Mouse (Mus musculus): Measurements from ENCODE around the gene Defb29.

The Defb29 gene

DNA sequence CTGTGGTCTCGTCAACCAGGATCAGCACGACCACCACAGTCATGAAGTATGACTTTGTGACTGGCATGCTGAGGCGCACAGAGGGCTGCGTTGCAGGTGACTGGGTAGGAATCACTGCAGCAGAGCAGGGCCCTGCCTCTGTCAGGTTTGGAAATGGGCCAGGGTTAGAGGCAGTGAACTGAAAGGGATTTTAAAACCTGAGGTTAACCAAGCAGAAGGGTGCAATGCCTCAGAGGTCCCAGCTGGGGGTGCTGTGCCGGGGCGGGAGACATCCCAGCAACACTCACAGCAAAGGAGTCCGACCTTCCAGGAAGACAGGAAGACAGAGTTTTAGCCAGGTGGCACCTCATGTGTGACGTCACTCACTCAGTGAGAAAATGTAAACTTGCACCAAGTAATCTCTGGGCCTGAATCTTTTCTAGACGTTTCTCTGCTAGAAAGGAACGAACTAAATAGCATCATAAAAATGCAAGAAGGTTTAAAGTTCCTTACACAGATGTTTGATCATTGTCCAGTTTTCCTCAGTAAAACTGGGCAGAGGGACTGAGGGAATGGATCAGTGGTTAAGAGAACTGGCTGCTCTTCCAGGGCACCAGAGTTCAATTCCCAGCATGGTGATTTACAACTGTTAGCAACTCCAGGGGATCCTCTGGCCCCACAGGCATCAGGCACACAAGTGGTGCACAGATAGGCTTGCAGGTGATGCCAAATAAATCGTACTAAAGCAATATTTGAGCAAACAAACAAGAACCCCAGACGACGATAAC, at the start of gene Defb29:
TSS of gene Defb29 (minus strand) at position 155 of the 767 bp plus-strand sequence.
- no peak for ATAC-seq (ENCODE audit: low TSS enrichment)

DNA sequence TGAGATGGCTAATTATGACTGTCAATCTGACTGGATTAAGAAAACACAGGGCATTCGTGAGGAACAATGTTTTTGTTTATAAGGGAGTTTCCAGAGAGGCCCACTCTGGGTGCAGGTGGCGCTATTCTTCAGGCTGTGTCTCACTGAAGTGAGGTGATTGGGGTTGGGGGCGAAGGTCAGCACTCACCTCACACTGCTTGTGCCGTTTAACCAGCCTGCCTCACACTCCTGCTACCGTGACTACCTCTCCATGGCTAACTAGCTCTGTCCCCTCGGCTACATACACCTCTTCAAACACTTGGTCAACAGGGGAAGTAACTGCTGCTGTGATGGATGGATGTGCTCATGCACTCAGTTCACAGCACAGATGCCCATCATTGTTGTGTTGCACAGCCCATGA, 49.1 kb upstream of the Defb29 start:
- no peak for ATAC-seq (ENCODE audit: low TSS enrichment)

DNA sequence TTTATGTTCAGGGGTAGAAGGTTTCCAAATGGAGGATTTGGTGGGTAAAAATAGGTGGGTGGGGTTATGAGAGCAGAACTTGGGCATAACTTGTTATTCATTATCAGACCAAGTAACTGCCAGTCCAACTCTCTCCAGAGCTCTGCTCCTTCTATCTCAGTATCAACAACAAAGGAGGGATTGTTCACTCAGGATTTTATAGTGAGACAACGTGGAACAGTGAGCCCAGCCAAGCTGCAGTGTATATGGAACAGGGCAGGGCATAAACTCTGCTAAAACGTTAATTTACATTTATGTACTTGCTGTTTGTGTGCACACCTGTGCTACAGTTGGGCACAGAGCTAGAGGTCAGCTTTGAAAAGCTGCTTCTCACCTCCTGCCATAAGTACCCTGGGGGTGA, 48.6 kb upstream of the Defb29 start:
- no peak for ATAC-seq (ENCODE audit: low TSS enrichment)

DNA sequence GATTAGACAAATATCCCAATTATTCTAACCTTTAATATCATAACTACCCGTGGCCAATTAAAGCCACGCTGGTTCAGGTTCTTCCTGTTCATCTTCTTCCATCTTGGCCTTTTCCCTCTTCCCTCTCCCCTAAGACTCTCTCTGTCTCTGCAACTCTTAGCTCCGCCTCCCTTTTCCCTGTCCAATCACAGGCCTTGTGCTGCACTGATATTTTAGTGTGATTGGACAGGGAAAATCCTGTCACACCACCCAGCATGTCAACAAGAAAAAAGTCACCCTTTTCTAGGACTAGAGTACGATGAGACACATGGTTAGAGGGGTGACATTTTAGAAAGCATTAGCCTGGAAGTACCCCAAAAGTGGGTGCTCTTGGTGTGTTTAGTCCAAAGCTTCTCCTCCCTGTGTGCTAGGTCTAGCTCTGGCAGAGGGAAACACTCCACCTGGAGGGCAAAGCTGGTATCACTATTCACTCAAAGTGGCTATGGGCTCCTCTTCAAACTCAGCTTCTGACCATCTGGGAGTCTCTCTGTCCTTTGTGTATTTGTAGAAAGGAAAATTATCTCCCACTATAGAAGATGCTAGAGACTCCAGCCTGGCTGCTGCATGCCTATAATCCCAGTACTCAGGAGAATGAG, 47.1 kb upstream of the Defb29 start:
- ATAC-seq (ENCODE audit: low TSS enrichment) = peak; percentile 47; the same call in 1 of the 2 replicates

DNA sequence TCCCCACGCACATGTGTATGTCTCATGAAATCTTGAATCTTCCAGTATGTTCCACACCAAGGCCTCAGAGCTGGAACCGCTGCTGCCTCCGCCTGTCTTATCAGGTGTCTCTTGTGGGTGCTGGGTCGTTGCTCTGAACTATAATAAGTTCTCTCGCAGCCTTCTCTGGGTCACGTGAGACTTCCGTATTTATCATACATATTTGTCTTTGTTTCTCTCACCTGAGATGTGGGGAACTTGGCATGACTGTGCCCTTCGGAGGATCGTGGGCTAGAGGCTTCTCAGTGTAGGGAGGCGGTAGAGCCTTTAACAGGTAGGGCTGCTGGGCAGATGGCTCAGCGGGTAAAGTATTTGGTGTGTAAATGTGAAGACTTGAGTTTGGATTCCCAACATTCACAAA, 40.7 kb upstream of the Defb29 start:
- no peak for ATAC-seq (ENCODE audit: low TSS enrichment)

DNA sequence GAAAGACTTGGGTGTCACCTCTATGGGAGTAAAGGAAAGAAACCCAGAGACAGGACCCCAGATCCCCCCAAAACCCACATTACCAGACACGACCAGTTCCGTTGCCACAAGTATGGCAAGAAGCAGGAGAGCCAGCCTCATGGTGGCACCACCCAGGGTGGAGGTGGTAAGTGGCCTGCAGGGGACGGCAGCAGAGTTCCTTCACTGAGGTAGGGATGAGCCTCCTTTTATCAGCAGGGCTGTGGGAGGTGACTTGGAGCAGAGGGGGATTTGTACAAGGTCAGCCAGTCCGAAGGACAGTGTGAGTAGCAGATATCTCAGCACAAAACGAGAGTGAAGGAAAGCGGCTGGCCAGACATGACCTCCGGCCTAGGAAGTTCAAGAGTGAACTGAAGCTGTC, 40.2 kb upstream of the Defb29 start, which contains the start of gene Defb19:
TSS of gene Defb19 (minus strand) at position 206 of the 400 bp plus-strand sequence.
- no peak for ATAC-seq (ENCODE audit: low TSS enrichment)

DNA sequence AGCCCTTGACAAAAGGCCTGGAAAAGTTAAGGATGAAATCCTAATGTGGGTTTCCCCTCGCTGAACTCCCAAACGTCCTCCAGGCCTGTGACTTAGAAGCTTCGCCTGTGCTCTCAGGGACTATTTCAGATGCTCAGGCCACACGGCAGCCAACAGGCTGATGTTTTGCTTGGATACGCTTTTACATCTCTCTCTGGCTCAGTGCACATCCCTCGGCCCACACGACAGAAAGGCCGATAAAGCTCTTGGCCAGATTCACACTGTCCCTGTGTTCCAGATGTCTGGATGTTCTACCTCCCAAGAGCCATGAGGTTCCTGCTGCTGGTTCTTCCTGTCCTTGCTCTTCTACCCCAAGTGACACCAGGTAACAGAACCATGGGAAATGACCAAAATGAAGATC, 33.6 kb upstream of the Defb29 start:
- no peak for ATAC-seq (ENCODE audit: low TSS enrichment)

DNA sequence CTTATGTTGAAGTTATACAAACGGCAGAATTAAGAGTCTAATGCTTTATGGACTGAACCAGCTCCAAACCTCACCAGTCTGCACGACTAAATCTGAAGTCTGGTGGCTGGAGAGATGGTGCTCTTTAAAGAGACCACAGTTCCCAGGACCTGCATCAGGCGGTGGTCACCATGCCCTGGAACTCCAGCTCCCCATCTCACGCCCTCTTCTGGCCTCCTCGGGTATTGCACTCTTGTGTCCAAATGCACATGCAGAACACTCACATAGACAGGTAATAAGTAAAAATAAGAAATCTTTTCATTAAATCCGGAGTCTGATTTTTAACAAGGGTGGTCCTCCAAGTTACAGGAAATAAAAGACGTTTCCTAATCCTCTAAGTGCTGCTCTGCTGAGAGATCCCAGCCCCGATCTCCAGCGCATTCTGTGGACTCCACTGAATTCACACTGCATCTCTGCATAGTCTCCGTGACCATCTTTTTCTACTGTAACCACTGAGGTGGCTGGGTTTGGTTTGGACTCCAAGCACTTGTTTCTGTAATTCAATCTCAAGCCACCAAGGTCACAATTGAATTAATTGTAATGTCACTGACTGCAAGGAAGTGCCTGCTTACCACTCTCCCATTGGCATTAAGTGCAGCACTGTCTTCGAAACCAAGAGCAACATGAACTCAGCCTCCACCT, 32.4 kb upstream of the Defb29 start, which contains the start of gene Defb21:
TSS of gene Defb21 (plus strand) at position 631 of the 681 bp plus-strand sequence.
- no peak for ATAC-seq (ENCODE audit: low TSS enrichment)

DNA sequence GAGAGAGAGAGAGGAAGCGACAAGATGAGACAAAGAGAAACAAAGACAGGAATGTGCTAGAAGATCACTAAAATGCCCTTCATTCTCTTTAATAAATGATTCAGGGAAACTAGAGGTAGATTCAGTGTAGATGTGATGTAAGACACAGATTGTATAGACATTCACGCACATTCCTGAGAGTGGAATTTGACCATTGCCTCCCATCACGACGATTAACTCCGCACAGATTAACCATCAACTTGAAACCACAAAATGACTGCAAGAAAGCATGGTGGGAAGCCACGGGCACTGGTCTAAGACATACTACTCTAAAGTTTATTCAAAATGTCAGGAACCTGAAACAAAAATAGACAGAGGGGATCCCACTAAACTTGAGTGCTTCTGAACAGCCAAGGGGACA, 30.4 kb upstream of the Defb29 start:
- no peak for ATAC-seq (ENCODE audit: low TSS enrichment)

DNA sequence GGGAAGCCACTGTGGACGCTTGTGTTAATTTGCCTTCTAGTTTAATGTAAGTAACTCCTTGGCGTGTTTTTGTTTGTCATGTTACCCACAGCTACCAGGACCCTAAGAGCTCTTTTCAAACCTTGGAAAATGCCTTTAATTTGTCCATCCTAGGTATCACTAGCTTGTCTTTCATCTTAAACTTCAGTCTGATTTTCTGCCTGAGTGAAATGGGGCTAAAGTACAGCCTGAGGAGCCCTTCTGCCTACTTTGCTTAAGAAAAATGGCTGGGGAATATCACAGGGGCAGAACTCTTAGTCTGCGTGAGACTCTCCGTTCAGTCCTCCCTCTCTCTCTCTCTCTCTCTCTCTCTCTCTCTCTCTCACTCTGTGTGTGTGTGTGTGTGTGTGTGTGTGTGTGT, 30.0 kb upstream of the Defb29 start:
- ATAC-seq (ENCODE audit: low TSS enrichment) = no peak

DNA sequence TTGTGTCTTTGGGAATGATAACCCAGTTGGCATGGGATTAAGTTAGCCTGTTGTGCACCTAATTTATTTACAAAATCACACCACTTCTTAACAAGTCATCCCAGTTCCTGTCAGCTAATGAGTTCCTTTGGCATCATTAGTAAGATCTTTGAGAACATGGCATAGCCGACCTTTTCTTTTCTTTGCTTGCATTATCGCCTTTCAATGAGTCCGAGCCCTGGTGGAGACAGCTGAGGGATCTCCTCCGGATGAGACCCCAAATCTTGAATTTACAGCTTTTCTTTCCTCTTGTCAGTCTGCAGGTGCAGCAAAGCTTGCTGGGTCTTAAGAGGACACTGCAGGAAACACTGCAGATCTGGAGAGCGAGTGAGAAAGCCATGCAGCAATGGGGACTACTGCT, 29.1 kb upstream of the Defb29 start, which contains the start of gene Gm17416:
TSS of gene Gm17416 (plus strand) at position 301 of the 400 bp plus-strand sequence.
- no peak for ATAC-seq (ENCODE audit: low TSS enrichment)

DNA sequence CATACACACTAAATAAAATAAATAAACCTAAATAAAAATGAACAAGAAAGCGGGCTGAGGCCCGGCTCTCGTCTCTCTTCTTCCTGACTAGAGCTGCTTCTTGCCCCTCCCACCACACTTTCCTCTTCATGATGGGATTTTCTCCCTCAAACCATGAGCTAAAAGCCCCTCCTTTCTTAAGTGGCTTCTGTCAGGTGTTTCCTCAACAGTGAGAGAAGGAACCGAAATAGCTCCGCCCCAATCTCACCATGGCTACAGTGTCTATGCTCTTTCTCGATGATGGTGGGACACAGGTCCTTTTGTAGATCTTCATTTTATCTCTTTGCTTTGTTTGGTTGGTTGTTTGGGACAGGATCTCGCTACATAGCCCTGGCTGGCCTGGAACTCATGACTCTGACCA, 16.8 kb upstream of the Defb29 start:
- no peak for ATAC-seq (ENCODE audit: low TSS enrichment)

DNA sequence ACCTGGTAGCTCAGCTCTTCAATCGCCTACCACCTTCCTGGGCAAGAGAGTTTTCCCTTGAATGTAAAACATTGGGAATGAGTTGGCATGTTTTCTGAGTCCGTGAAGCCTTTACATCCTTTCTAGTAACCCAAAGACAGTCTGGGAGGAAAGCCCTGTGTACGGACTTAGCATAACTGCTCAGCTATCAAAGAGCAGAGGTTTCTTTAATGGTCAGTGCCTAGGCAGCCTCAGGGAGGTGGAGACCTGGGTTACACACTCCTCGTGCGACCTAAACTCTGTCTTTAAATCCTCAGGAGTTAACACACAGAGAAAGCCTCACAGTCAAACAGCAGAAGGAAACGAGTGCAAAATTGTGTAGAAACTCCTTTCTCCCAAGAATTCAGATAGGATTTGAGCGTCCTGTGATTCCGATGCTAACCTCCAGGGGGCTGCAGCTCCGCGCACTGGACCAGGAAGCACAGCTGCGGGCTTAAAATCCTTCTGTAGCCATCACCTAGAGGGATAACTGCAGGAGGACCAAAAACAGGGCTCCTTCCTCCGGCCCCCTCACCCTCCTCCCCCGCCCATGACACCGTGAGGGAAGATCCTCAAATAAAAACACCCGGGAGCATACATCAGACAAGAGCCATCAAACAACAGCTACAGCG, 14.0 kb upstream of the Defb29 start:
- peak; percentile 97 for ATAC-seq (ENCODE audit: low TSS enrichment)

DNA sequence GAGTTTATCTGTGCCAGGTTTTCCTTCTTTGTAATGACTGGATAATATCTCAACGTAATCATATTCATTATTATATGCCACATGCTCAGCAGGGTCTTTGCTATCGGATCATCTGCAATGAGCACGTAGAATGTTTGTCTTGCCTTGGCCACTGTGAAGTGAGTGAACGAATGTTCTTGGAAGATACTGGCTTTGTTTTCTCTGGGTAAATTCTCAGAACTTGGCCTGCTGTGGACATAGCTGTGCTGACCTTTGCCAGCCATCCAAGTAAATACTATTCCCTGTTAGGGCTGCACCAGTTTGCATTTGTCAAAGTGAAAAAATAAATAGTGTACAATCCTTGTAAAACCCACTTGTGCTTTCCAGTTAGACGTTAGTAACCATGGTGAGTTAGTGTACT, 8.2 kb upstream of the Defb29 start:
- ATAC-seq (ENCODE audit: low TSS enrichment) = no peak

DNA sequence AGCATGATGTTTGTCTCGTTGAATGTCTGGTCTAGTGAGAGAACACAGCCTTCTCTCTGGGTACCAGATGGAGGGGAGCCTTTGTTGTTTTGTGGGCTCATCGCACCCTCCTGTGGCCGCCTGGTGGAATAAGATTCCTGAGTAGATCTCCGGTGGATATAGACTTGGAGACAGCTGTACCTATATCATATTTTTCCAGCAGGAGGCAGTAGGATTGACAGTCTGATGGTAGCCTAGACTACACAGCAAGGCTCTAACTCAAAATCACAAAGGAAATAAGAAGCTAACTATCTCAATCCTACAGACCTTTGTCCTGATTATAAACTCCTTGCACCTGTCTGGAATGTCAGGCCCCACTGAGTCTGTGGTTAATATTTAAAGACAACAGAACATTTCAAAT, 4.8 kb upstream of the Defb29 start:
- peak; percentile 99 for ATAC-seq (ENCODE audit: low TSS enrichment)

DNA sequence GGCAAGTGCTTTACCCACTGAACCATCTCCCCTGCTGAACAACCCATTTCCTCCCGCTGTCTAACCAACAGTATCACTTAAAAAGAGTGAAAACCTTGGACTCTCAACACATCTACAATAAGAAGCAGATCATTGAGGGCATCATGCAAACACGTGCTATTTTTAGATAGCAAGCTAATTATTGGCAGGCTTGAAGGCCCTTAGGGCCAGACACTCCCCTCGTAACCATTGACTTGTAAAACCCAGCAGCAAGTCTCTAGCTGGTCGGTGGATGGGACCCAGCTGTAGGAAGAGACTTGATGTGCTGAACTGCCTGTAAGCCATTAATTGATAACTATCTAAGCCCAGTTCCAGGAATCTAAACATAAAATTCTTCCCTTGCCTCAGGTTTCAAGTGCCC, 3.6 kb upstream of the Defb29 start:
- no peak for ATAC-seq (ENCODE audit: low TSS enrichment)

DNA sequence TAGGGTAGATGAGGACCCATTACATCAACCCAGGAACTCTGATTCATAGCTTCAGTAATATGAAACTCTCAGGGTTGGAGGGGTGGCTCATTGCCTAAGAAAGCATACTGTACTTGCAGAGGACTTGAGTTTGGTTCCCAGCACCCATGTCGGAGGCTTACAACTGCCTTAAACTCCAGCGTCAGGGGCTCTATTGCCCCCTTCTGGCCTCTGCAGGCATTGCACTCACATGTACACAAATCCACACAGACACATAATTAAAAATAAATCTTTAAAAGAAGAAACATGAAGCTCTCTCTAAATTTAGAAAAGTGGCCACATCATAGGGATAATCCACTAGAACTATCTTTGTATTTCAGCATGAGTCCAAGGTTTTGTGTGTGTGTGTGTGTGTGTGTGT, 3.0 kb upstream of the Defb29 start:
- no peak for ATAC-seq (ENCODE audit: low TSS enrichment)

DNA sequence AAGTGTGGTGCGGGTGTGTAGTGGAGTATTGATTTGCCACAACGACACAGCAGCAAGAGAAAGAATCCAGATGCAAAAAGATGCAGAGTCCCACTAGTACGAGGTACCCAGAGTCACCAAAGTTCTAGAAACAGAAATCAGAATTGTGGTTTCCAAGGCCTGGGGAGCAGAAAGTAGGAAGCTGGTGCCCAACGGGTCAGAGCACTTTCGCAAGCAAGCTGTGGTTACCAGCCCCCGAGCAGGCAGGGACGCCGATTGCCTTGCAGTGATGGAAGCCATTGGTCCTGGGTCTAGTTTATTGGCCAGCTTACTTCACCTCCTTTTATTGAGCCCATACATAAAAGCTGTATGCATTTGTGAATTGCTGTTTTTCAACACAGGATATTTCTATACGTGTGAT, 2.1 kb upstream of the Defb29 start:
- ATAC-seq (ENCODE audit: low TSS enrichment) = no peak

DNA sequence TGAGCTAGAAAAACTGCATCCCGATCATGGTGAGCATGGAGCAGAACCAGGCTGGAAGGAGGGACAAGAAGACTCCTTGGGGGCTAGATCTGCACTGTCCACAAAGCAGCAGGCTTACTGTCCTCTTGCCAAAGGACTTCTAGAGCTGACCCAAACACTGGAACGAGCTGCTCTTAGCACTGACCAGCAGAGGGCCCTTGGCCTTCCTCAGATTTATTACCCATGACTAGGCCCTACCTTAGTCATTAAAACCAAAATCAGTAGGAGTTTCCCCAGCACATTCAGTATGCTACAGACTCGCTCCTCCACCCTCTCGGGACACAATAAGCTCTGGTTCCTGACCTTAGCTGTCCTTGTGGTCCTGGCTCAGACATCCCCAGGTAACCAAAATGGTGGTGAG, 21.9 kb downstream of the Defb29 start, which contains the start of gene Defb28:
TSS of gene Defb28 (plus strand) at position 275 of the 400 bp plus-strand sequence.
- no peak for ATAC-seq (ENCODE audit: low TSS enrichment)

DNA sequence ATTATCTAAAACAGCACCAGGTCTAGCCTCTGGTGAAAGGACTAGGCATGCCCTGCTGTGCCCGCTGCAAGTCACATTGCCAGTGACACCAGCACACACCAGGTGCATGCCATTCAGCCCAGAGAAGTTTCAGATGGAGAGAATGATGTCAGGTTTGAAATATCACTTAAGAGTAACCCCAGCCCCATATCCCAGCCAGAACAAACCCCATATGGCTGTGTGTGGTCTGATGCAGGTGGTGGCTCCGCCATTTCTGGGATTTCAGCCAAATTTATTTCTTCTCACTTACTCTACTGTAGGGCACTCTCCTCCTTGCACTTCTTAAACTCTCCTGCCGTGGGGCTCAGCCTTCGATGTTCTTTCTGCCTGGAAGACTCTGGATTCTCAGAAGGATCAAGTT, 23.8 kb downstream of the Defb29 start:
- no peak for ATAC-seq (ENCODE audit: low TSS enrichment)

DNA sequence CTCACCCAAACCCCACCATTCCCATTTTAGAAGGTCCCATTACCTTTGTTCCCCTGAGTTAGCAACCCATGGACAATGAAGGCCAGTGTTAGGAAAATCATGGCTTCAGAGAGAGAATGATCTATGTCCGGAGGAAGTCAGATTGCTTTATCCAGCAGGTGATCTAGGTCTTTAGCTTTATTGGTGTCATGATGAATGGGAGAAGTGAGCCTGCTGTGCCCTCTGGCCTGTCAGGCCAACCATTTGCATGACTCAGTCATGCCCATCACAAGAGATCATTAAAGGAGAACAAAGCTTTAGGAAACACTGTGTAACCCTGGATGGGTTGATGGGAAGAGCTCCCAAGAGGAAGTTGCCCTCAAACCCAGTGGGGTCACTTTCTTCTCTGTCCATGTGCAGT, 28.3 kb downstream of the Defb29 start, which contains the start of gene Defb26:
TSS of gene Defb26 (minus strand) at position 101 of the 400 bp plus-strand sequence.
- ATAC-seq (ENCODE audit: low TSS enrichment) = no peak

DNA sequence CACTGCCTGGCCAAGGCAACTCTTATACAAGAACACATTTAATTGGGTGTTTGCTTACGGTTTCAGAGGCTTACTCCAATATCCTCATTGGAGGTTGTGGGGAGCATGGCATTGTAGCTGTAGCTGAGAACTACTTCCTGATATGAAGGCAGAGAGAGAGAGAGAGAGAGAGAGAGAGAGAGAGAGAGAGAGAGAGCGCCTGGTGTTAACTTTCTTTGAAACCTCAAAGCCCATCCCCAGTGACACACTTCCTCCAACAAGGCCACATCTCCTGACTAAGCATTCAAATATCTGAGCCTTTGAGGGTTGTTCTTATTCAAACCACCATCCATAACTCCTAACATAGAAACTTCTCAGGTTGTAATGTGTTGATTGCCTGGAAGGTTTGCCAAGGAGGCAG, 35.9 kb downstream of the Defb29 start:
- no peak for ATAC-seq (ENCODE audit: low TSS enrichment)
